Mouse (Mus musculus): Measurements from ENCODE around the gene Smyd3. TPM values are rescaled to one million over a fixed set of nuclear protein-coding genes. Genes with fewer than 3 reads are reported as not detected.

Gene Smyd3
- polyA plus RNA-seq, 1 experiment = 40.2 TPM

GRCm38 (mm10) chr1:179261496-179261966 lies 256.3 kb downstream of the Smyd3 start:
- Histone ChIP-seq H3K27me3 (ENCODE audit: control insufficient read depth, insufficient read depth, low read length, poor library complexity, severe bottlenecking) (no peaks in the 10 kb centered on the region), H3K27ac (ENCODE audit: insufficient read depth, low read length) (peak overlapping the region; percentile 34), H3K36me3 (ENCODE audit: control insufficient read depth, insufficient read depth, low read length, poor library complexity, severe bottlenecking) (no peaks in the 10 kb centered on the region), H3K9ac (ENCODE audit: low read depth, poor library complexity, severe bottlenecking) (peak overlapping the region; percentile 18; the same call in 1 of the 2 replicates), H3K4me1 (ENCODE audit: control insufficient read depth, insufficient read depth, low read length) (no peaks in the 10 kb centered on the region), H3K9me3 (replicated peaks; ENCODE audit: control insufficient read depth, insufficient read depth, low read length, poor library complexity, severe bottlenecking) (no peaks in the 10 kb centered on the region), H3K4me3 (ENCODE audit: low read depth, low read length) (no peak overlapping the region)
- TF ChIP-seq POLR2A (IDR thresholded peaks at IDR 0.05; ENCODE audit: insufficient read depth, low read length) (no peak), EP300 (IDR thresholded peaks at IDR 0.05; ENCODE audit: insufficient read depth, low read depth, low read length) (no peak), CTCF (IDR thresholded peaks at IDR 0.05; ENCODE audit: low read depth, low read length) (no peak)

DNA sequence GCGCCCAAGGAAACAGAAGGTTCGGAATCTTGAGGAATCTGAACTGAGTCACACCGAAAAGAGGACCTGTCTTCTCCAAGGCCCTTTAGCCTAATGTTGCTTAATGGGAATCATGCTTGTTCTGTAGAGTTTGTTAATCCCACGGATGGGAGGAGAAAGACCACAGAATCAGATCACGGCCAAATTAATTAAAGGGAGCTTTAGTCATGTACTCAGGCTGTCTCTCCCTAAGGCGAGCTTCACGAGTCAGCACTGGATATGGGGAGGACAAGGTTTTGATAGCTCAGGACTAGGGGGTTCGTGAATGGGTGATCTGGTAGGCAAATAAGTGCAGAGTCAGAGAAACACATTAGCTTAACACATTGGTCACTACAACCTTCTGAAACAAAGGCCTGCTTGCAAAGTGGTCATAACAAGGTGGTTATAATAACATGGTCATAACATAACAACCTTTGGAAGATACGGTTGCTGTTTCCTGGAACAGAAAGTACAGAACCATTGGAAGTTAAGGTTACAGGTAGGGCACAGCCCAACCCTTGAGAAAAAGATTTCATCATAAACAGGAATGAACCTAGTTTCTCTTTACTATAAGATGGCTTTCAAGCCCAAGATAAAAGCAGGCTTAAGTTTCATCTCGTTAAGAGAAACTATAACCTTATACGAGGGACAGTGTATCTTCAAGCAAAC lies 261.9 kb downstream of the Smyd3 start:
- H3K9ac ChIP-seq (ENCODE audit: low read depth, poor library complexity, severe bottlenecking) = no peak overlapping the region
- no peaks in the 10 kb centered on the region for H3K36me3 ChIP-seq (ENCODE audit: control insufficient read depth, insufficient read depth, low read length, poor library complexity, severe bottlenecking)
- H3K27me3 ChIP-seq (ENCODE audit: control insufficient read depth, insufficient read depth, low read length, poor library complexity, severe bottlenecking) = no peaks in the 10 kb centered on the region
- TF ChIP-seq POLR2A (IDR thresholded peaks at IDR 0.05; ENCODE audit: insufficient read depth, low read length) = no peak
- TF ChIP-seq CTCF (IDR thresholded peaks at IDR 0.05; ENCODE audit: low read depth, low read length) = no peak
- no peak for TF ChIP-seq EP300 (IDR thresholded peaks at IDR 0.05; ENCODE audit: insufficient read depth, low read depth, low read length)
- no peaks in the 10 kb centered on the region for H3K9me3 ChIP-seq (replicated peaks; ENCODE audit: control insufficient read depth, insufficient read depth, low read length, poor library complexity, severe bottlenecking)
- H3K27ac ChIP-seq (ENCODE audit: insufficient read depth, low read length) = no peak overlapping the region
- H3K4me1 ChIP-seq (ENCODE audit: control insufficient read depth, insufficient read depth, low read length) = no peaks in the 10 kb centered on the region
- no peak overlapping the region for H3K4me3 ChIP-seq (ENCODE audit: low read depth, low read length)

DNA sequence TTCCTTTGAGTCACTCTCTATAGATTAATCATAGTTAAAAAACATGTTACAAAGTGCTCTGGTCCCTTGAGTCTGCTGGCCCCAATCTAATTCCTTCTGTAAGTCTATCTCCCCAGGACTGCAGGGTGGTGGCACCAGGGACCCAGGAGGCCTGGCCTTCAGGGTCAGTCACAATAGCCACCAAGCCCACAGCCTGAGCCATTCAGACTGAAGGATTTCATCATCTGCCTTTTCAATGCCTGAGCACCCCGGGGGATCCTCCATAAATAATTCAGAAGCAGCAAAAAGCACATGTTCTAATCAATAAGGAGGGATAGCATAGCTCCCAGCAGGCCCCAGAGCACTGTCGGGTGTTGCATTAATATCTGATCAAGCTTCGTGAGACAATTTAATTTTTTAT lies 263.3 kb downstream of the Smyd3 start:
- H3K9me3 ChIP-seq (replicated peaks; ENCODE audit: control insufficient read depth, insufficient read depth, low read length, poor library complexity, severe bottlenecking) = no peaks in the 10 kb centered on the region
- H3K9ac ChIP-seq (ENCODE audit: low read depth, poor library complexity, severe bottlenecking) = no peak overlapping the region
- H3K4me3 ChIP-seq (ENCODE audit: low read depth, low read length) = no peak overlapping the region
- no peaks in the 10 kb centered on the region for H3K36me3 ChIP-seq (ENCODE audit: control insufficient read depth, insufficient read depth, low read length, poor library complexity, severe bottlenecking)
- peaks cover 2% of the 10 kb centered on the region for H3K4me1 ChIP-seq (ENCODE audit: control insufficient read depth, insufficient read depth, low read length)
- no peaks in the 10 kb centered on the region for H3K27me3 ChIP-seq (ENCODE audit: control insufficient read depth, insufficient read depth, low read length, poor library complexity, severe bottlenecking)
- no peak for TF ChIP-seq CTCF (IDR thresholded peaks at IDR 0.05; ENCODE audit: low read depth, low read length)
- TF ChIP-seq POLR2A (IDR thresholded peaks at IDR 0.05; ENCODE audit: insufficient read depth, low read length) = no peak
- TF ChIP-seq EP300 (IDR thresholded peaks at IDR 0.05; ENCODE audit: insufficient read depth, low read depth, low read length) = no peak
- no peak overlapping the region for H3K27ac ChIP-seq (ENCODE audit: insufficient read depth, low read length)

- Histone ChIP-seq H3K27ac (ENCODE audit: insufficient read depth, low read length) (no peak overlapping the region), H3K36me3 (ENCODE audit: control insufficient read depth, insufficient read depth, low read length, poor library complexity, severe bottlenecking) (no peaks in the 10 kb centered on the region), H3K4me3 (ENCODE audit: low read depth, low read length) (no peak overlapping the region), H3K9ac (ENCODE audit: low read depth, poor library complexity, severe bottlenecking) (no peak overlapping the region), H3K4me1 (ENCODE audit: control insufficient read depth, insufficient read depth, low read length) (peaks cover 5% of the 10 kb centered on the region), H3K27me3 (ENCODE audit: control insufficient read depth, insufficient read depth, low read length, poor library complexity, severe bottlenecking) (no peaks in the 10 kb centered on the region), H3K9me3 (replicated peaks; ENCODE audit: control insufficient read depth, insufficient read depth, low read length, poor library complexity, severe bottlenecking) (no peaks in the 10 kb centered on the region)
- no peak for TF ChIP-seq CTCF (IDR thresholded peaks at IDR 0.05; ENCODE audit: low read depth, low read length)
- TF ChIP-seq POLR2A (IDR thresholded peaks at IDR 0.05; ENCODE audit: insufficient read depth, low read length) = no peak
- TF ChIP-seq EP300 (IDR thresholded peaks at IDR 0.05; ENCODE audit: insufficient read depth, low read depth, low read length) = no peak
These were observed 265.2 kb downstream of the Smyd3 start for GRCm38 (mm10) chr1:179252611-179253010.

DNA sequence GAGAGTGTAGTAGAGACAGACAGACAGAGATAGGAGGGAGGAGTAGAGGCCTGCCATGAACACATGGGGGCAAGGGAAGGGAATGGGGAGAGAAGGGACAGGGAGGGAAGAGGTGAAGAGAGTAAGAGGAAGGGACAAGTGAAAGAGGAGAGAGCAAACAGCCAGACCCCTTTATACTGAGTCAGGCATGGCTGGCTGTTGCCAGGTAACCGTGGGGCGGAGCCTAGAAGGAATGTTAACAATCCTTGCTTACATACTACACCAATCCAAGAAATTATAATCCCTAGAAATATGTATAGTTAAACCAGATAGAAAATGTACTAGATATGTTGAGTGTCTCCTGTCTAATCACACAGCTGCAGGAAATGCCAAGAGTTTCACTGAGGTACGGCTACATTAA lies 267.5 kb downstream of the Smyd3 start:
- H3K36me3 ChIP-seq (ENCODE audit: control insufficient read depth, insufficient read depth, low read length, poor library complexity, severe bottlenecking) = no peaks in the 10 kb centered on the region
- H3K9me3 ChIP-seq (replicated peaks; ENCODE audit: control insufficient read depth, insufficient read depth, low read length, poor library complexity, severe bottlenecking) = no peaks in the 10 kb centered on the region
- no peak overlapping the region for H3K4me3 ChIP-seq (ENCODE audit: low read depth, low read length)
- H3K27ac ChIP-seq (ENCODE audit: insufficient read depth, low read length) = no peak overlapping the region
- no peak overlapping the region for H3K9ac ChIP-seq (ENCODE audit: low read depth, poor library complexity, severe bottlenecking)
- no peaks in the 10 kb centered on the region for H3K27me3 ChIP-seq (ENCODE audit: control insufficient read depth, insufficient read depth, low read length, poor library complexity, severe bottlenecking)
- TF ChIP-seq EP300 (IDR thresholded peaks at IDR 0.05; ENCODE audit: insufficient read depth, low read depth, low read length) (no peak), CTCF (IDR thresholded peaks at IDR 0.05; ENCODE audit: low read depth, low read length) (no peak), POLR2A (IDR thresholded peaks at IDR 0.05; ENCODE audit: insufficient read depth, low read length) (no peak)
- peaks cover 5% of the 10 kb centered on the region for H3K4me1 ChIP-seq (ENCODE audit: control insufficient read depth, insufficient read depth, low read length)

- Histone ChIP-seq H3K9ac (ENCODE audit: low read depth, poor library complexity, severe bottlenecking) (no peak overlapping the region), H3K27me3 (ENCODE audit: control insufficient read depth, insufficient read depth, low read length, poor library complexity, severe bottlenecking) (no peaks in the 10 kb centered on the region)
- TF ChIP-seq CTCF (IDR thresholded peaks at IDR 0.05; ENCODE audit: low read depth, low read length) (no peak), EP300 (IDR thresholded peaks at IDR 0.05; ENCODE audit: insufficient read depth, low read depth, low read length) (no peak), POLR2A (IDR thresholded peaks at IDR 0.05; ENCODE audit: insufficient read depth, low read length) (no peak)
These were observed 274.3 kb downstream of the Smyd3 start for GRCm38 (mm10) chr1:179243554-179243953.

More at GRCm38 (mm10) chr1:179243554-179243953, 274.3 kb downstream of the Smyd3 start:
- H3K27ac ChIP-seq (ENCODE audit: insufficient read depth, low read length) = no peak overlapping the region
- H3K4me1 ChIP-seq (ENCODE audit: control insufficient read depth, insufficient read depth, low read length) = peaks cover 2% of the 10 kb centered on the region
- no peaks in the 10 kb centered on the region for H3K36me3 ChIP-seq (ENCODE audit: control insufficient read depth, insufficient read depth, low read length, poor library complexity, severe bottlenecking)
- H3K9me3 ChIP-seq (replicated peaks; ENCODE audit: control insufficient read depth, insufficient read depth, low read length, poor library complexity, severe bottlenecking) = no peaks in the 10 kb centered on the region
- no peak overlapping the region for H3K4me3 ChIP-seq (ENCODE audit: low read depth, low read length)
